Mouse (Mus musculus) thymus, postnatal 36 days (tissue): ENCODE measurements around the gene Mfsd11.
"Not testable (repeated sequence)": the region's sequence is repeated elsewhere in the genome, so short reads cannot be mapped to it uniquely, and the experiment has no call there.

ENCODE experiments used
- DNase-seq, 2 experiments: peaks; one replicate each; pipeline ENCODE4 v3.0.0; 2022; ENCODE audit warnings: mixed read lengths in 2 of 2

Mfsd11 gene

DNA sequence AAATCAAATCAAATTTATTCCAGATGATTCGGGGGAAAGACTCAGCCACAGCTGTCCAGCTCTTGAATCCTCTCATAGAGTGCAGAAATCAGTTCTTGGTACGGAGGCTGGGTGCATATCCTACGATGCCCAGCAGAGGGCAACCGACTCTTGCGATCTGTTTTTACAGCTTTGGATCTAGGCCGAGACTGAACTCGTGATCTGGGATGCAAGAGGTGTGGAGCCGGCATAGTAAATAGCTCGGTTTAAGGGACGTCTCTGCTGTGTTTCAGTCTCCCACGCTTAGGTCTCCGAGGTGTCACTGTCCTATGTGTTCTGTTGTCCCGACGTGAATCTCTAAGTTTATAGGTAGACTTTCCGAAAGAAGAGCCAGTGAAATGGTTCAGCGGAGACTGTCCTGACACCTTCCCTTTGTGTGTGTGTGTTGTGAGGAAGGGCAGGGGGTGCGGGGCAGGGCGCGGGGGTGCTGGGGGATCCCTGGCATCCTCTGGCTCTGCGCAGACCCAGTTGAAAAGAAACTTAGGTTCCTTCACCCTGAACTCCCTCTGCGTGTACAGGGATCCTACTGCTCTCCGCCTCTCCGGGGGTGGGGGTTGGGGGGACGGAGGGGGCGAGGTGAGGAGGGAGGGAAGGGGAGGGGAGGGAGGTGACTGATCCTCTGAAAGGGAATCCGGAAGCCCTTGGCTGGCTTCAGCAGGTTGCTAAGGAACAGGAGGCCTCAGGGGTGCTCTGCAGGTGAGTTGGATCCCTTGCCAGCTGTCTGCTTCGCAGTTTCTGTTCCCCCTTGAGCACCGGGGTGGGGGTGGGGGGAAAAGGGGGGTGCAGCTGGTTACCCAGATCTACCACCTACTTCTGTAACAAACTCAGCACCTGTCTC, 33.3 kb downstream of the Mfsd11 start:
- DNase-seq, result peak; percentile 79 to 84

DNA sequence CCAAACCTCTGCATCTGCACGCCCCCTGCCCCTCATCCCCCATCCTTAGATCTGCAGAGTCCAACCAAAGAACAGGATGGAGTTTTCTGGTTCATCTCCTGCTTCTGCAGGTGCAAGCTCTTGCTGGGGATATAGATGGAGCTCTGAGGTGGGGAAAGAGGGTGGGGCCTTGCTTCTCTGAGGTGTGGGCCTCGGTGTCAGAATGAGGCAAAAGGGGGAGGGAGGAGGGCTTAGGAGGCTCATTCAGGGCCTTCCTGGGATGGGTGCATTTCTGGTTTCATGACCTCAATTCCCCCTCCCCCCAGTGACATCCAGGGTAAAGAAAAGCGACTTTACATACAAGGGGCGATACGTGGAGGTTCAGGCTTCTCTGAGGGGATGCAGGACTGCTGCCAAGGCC, 34.9 kb downstream of the Mfsd11 start:
- peak; percentile 16 to 63 for DNase-seq

DNA sequence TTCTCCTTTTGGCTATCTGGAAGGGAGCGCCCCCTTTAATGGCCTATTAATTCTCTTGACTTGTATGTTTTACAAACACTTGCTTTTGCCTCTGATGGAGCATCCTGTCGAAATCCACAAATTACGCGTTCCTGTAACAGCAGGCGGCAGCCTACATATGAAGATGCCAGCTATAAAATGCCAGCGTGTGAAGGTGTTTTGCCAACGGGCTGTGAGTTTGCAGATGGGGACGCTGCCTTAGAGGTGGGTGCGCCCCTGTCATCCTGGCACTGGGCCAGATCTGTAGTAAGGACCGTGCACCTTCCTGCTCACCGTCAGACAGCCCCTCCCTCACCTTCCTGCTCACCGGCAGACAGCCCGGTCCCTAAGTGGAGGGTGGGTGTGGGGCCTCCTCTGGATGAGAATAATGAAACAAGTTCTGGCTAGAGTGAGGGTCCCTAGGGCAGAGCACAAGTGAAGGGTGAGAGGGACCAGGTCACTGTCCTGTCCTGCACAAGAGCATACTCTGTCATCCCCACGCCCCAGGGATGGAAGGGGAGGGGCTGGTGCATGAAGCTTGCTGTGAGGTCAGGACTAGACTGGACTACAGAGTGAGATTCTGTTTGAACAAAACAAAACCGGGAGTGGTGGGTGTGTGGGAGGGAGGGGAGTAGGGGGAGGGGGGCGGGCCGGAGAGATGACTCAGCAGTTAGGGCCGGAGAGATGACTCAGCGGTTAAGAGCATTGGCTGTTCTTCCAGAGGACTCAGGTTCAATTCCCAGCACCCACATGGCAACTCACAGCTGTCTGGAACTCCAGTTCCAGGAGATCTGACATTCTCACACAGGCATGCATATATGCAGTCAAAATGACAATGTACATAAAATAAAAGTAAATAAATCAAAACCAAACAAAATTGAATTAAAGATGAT, 41.5 kb downstream of the Mfsd11 start:
- DNase-seq, result peak in 1 of 2 experiments; percentile 18

DNA sequence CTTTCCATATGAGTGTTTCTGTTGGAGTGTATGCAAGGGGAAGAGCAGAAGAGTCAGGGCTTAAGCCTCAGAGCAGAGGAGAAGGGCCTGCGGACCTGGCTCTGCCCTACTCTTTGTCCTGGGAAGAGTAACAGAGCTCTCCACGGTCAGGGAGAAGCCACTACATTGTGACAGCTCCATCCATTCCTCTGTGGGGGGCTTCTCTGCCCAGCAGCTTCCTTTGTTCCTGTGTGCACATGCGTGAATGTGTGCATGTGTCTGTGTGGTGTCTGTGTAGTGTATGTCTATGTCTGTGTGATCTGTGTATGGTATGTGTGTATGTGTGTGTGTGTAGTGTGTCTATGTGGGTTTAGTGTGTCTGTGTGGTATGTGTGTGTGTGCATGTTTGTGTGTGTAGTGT, 43.2 kb downstream of the Mfsd11 start:
- no peak for DNase-seq

DNA sequence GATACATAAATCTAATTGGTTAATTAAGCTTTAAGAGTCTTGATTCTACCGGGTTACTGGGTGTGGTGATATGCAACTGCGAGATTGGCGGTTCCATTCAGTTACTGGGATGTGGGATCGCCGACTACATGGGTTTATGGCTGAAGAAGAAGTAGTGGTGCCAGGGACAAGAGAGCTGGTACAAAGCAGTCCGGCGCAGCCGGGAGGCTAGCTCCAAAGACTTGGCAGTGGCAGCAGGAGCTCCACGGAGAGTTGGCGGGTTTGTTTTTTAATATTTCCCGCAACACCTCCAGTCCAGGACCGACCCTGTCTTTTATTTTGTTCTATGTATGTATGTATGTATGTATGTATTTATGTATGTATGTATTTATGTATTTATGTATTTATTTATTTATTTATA, 47.0 kb downstream of the Mfsd11 start:
- no peak for DNase-seq

DNA sequence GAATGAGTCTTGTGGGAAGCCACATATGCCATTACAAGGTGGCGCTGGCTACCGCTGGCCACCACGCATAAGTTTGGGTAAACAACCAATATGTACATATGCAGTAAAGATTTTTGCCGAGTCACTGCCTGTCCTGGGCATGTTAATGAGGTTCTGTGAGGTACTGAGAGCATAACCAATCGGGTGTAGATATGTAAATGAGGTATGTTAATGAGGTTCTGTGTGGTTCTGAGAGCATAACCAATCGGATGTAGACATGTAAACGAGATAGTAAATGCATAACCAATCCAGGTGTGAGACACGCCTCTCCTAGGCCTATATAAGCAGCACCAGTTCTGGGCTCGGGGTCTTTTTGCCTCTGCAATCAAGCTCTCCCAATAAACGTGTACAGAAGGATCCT, 50.3 kb downstream of the Mfsd11 start:
- DNase-seq, result not testable (repeated sequence)

DNA sequence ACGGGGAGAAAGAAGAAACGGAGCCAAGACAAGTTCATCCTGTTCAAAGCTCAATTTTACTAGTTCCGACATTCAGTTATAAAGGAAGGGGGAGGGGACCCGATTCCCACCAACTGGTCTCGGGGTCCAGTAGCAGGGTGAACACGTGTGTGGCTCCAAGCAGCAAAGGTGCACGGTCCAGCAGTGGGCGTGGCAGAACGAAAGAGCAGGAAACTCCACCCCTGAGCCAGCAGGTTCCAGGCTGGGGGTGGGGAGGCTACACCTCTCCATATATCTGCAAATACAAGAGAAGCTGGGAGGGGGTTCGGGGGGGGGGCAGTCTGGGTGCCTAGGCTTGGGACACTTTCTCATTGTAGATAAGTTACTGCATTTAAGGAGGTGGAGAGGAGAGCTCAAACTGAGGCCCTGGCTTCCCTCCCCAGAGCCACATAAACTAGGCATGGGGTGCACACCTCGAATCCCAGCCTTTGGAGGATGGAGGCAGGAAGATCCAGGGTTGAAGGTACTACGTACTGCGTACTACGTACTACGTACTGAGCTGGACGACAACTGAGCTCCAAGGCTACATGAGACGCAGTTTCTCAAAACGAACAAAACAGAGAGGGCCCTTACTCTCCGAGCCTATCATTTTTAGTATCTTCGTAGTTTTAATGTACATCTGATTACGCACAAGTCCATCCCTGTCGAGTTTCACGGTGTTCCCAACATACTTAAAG, 53.7 kb downstream of the Mfsd11 start:
- no peak for DNase-seq

DNA sequence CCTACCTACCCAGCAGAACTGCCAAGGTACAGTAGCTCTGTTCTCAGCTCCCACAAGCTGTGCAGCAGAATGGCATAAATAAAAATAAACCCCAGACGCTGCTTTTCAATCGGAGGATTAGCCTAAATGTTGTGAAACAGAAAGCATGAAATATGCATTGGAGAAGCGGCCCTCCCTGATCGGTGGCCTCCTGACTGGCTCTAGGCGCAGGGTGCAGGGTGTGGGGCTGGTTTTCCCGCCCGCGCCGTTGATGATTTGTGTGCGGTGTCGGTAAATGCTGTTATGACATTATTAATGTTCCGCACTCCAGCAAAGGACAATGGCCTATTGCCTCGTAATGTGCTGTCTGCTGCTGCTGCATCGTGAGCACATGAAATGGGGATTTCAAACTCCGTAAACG, 61.3 kb downstream of the Mfsd11 start:
- no peak for DNase-seq

DNA sequence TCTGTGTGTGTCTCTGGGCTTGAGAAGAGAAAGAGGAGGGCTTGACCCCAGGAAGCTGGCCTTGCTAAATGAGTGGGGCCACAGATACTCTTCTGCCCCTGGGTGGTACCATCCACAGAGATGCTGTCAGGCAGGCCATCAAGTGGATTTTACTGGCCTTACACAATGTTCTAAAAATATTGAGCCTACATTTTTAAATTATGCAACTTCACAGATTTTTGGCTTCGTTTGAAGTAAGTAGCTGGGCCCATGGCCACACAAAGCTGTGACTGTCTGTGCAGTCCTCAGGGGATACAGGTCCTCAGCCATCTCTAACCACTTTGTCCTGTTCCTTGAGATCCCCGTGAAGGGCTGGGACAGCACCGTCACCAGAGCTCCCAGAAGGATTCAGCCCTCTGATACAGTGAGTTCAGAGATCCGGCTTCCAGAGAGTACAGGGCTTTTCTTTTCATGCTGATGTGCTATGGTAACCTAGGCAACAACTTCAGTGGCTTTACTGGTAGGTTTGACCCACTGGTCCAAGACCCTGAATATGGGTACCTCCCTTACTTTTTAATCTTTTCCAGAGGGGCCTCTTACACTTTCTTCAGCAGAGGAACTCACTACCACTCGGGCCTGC, 62.1 kb downstream of the Mfsd11 start:
- DNase-seq, result no peak

DNA sequence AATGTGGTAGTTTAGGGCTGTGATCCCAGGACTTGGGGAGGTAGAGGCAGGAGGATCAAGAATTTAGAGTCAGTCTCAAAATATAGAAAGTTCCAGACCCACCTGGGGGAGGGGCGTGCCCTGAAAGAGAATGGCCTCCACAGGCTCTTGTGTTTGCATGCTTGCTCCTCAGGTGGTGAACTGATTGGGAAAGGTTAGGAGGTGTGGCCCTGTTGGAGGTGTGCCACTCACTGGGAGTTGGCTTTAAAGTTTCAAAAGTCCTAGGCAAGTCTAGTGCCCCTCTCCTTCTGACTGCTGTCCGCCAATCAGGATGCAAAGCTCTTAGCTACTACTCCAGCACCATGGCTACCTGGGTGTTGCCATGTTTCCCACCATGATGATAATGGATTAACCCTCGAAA, 63.0 kb downstream of the Mfsd11 start:
- no peak for DNase-seq

DNA sequence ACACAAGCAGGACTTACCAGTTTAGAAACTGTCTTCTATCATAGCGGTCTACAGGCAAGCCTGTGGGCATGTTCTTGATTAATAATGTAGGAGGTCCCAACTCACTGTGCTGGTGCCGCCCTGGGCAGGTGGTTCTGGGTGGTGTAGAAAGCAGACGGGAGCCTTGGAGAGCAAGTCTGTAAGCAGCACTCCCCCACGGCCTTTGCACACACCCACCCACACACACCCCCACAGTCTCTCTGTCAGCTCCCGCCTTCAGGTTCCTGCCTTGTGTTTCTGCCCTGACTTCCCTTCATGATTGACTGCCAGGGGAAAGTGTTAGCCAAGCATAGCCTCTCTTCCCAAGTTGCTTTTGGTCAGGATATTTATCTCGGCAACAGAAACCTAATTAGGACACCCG, 65.1 kb downstream of the Mfsd11 start:
- DNase-seq, result no peak

DNA sequence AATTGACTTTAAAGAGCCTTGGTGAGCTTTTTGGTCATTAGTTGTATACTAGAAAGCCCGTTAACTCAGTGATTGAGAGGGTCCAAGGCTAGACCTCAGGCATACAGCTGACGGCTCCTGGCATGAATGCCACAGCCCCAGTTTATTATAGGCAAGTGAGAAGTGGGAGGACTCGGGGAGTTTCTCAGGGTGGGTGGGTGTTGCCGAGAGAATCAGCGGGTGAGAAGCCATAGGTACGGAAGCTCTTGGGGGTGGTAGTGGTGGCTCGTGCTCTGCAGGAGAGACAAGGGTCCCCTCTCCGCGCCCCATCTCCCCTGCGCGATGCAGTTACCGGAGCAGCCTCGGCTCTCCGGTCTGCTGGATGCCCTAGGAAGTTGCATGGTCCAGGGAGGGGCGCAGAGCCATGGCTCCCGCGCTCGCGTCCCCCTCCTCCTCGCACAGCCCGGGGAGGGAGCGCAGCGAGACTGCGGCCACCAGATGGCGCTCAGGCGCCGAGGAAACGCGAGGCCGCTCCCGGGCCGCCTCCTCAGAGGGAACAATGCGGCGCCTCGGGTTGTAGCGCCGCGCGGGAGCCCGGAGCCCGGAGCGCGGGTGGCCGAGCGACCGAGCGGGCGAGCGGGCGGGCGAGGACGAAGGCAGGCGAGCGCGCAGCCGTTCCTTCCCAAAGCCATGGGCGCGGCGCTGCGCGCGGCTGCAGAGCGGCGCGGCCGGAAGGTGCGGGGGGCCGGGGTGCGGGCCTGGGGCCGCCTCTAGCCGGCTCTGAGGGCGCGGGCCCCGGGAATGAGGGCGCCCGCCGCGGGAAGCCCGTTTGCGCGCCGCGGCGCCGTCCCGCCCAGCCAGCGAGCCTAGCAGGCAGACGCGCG, 66.3 kb downstream of the Mfsd11 start, which contains the start of gene Mgat5b:
Gene Mgat5b (plus strand): TSS at position 541 of the 863 bp plus-strand sequence.
- peak; percentile 81 to 84 for DNase-seq

DNA sequence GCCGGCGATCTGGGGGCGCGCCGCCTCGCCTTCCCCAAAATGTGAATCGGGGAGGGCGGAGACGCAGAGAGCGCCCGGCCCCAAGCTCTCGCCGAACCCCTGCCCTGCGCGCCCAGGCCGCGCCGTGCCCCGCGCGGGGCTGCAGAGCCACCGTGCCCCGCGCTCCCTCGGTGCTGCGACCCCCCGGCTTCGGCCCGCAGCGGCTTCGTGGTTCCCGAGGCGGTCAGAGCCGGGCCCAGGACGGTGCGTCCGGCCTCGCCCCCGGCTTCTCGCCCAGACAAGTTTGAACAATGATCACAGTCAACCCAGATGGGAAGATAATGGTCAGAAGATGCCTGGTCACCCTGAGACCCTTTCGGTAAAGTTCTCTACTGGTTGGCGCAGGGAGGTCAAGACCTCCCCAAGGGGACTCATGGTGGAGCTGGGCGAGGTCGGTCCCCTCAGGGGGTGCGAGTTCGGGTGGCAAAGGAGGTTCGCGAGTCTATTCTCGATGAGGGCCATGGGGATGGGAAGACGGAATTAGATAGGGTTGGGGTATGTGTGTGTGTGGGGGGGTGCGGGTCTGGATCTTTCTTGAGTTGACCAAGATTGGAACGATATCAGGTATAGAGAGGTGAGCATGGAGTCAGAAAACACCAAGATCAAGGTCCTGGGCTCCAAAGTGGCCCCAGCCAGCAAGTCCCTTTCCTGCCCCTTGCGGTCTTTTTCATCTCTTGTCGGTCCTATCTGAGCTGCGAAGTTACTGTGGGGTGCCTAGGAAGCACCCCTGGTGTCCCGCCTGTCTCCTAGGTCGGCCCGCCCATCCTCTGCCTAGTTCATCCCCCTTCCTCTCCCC, 67.2 kb downstream of the Mfsd11 start:
- DNase-seq, result peak in 1 of 2 experiments; percentile 8

DNA sequence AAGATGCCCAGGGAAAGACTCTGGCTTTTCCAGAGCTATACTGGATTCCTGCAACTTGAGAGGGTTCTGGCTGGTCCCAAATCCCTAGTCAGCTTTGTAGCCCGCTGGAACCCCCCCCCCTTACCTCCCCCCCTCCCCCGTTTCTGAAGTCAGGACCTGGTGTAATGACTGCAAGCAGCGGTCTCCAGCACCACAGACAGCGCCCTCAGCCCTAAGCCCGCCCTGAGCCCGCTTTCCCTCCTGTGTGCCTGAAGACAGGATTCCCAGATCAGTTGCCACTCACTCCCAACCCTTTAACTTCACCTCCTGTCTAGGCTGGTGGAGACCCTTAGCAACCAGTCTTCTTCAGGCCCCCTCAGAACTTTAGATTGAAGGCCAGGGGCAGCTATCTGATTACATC, 68.5 kb downstream of the Mfsd11 start:
- DNase-seq, result no peak

DNA sequence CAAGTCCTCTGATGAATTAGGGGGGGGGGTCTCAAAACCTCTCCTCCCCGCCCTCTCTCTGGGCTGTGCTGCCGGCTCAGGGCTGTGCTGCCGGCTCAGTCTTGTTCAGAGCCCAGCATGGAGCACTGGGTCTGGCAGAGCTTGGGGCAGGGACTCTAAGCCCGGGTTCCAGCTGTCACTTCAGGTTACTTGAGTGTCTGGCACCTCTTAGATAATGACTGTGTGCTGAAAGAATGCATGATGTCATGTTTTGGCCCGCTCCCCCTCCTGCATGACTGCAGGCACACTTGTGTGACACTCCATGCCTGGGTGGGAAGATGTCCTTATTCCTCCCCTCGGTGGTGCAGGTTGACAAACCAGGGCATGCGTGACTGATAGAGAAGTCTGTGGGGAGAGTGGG, 69.8 kb downstream of the Mfsd11 start:
- no peak for DNase-seq
